Mouse (Mus musculus): ENCODE results near the gene Ahsg. TPM values are rescaled to one million over a fixed set of nuclear protein-coding genes. Genes with fewer than 3 reads are reported as not detected.

Gene Ahsg
- polyA plus RNA-seq (2014; fragmentation: Illumina TruSeq; extraction: RNeasy Lipid Tissue Mini Kit (QIAGEN cat#74804); ENCODE audit: low read depth, low replicate concordance) = not detected

GRCm38 (mm10) chr16:22890683-22891510, at the start of gene Ahsg:
Ahsg (plus strand) TSS chr16:22891277.

DNA sequence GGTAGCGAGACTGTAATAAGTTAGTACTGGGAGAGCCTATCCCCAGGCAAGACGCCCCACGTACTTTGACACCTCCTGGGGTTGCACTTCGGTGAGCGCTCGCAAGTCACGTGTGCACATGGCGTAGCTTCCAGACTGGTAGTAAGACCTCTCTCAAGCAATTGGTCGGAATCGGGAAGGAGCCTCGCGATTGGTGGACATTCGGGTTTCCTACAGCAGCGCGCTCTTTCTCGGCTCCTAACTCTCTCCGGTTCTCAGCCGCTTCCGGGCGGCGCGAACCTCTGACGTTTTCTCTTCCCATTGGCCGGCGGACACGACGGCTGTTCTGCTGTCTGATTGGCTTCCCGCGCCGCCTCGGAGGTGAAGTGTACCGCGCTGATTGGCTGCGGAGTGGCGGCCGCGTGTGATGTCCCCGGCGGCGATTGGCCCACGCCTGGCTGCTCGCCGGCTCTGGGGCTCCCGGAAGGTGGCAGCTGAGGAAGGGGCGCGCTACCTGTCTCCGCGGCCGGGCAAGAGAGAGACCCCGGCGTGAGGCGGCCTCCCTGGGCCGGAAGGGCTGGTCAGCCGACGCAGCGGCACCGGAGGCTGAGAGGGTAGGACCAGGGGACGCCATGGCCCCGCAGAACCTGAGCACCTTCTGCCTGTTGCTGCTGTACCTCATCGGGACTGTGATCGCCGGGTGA, 33.5 kb upstream of the Ahsg start, which contains the start of the genes Tbccd1 and Dnajb11:
Gene Tbccd1, minus strand, starts transcription at position 239 of the 683 bp plus-strand sequence.
Gene Dnajb11, plus strand, starts transcription at position 415 of the 683 bp plus-strand sequence.

DNA sequence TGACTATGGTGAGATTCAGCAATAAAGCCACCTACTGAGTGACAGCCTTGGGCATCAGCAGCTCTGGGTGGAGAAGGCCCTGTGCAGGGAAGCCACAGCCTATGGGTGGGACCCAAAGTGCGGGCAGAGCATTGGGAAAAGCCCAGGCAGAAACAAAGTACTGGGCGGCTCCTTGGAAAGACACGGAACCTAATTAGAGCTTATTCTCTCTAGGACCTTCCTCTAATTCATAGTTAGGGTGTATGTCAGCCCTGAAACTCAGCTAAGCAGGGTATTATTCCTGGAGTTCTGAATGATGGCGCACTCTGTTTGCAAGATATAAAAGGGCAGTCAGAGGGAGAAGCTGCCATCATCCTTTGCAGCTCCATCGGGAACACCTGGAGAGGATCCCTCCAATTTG, 27.0 kb downstream of the Ahsg start, which contains the start of gene Fetub:
Gene Fetub, plus strand, starts transcription at position 301 of the 400 bp plus-strand sequence.

Other genes with a start within 250 kb of the Ahsg start
- gene Dgkg, start 234.1 kb upstream of the Ahsg start, polyA plus RNA-seq (2014; fragmentation: Illumina TruSeq; extraction: RNeasy Lipid Tissue Mini Kit (QIAGEN cat#74804); ENCODE audit: low read depth, low replicate concordance) = 2.2 TPM
- not detected for gene Crygs, start 79.7 kb upstream of the Ahsg start, polyA plus RNA-seq (2014; fragmentation: Illumina TruSeq; extraction: RNeasy Lipid Tissue Mini Kit (QIAGEN cat#74804); ENCODE audit: low read depth, low replicate concordance)
- 25.2 TPM for gene Tbccd1, start 33.6 kb upstream of the Ahsg start, polyA plus RNA-seq (2014; fragmentation: Illumina TruSeq; extraction: RNeasy Lipid Tissue Mini Kit (QIAGEN cat#74804); ENCODE audit: low read depth, low replicate concordance)
- 73.4 TPM for gene Dnajb11, start 33.4 kb upstream of the Ahsg start, polyA plus RNA-seq (2014; fragmentation: Illumina TruSeq; extraction: RNeasy Lipid Tissue Mini Kit (QIAGEN cat#74804); ENCODE audit: low read depth, low replicate concordance)
- not detected for gene Fetub, start 27.1 kb downstream of the Ahsg start, polyA plus RNA-seq (2014; fragmentation: Illumina TruSeq; extraction: RNeasy Lipid Tissue Mini Kit (QIAGEN cat#74804); ENCODE audit: low read depth, low replicate concordance)
- 3.1 TPM for gene Hrg, start 59.8 kb downstream of the Ahsg start, polyA plus RNA-seq (2014; fragmentation: Illumina TruSeq; extraction: RNeasy Lipid Tissue Mini Kit (QIAGEN cat#74804); ENCODE audit: low read depth, low replicate concordance)
- gene Kng2, start 138.2 kb downstream of the Ahsg start, polyA plus RNA-seq (2014; fragmentation: Illumina TruSeq; extraction: RNeasy Lipid Tissue Mini Kit (QIAGEN cat#74804); ENCODE audit: low read depth, low replicate concordance) = not detected
- not detected for gene Kng1, start 166.6 kb downstream of the Ahsg start, polyA plus RNA-seq (2014; fragmentation: Illumina TruSeq; extraction: RNeasy Lipid Tissue Mini Kit (QIAGEN cat#74804); ENCODE audit: low read depth, low replicate concordance)
- gene Eif4a2, start 216.2 kb downstream of the Ahsg start, polyA plus RNA-seq (2014; fragmentation: Illumina TruSeq; extraction: RNeasy Lipid Tissue Mini Kit (QIAGEN cat#74804); ENCODE audit: low read depth, low replicate concordance) = 2,369 TPM
- 29.2 TPM for gene Rfc4, start 236.5 kb downstream of the Ahsg start, polyA plus RNA-seq (2014; fragmentation: Illumina TruSeq; extraction: RNeasy Lipid Tissue Mini Kit (QIAGEN cat#74804); ENCODE audit: low read depth, low replicate concordance)